In genomic region chr13:43230842-43231241, GRCm38 (mm10) we compare ENCODE assay signal across 13 mouse cellular contexts. TPM values are rescaled to one million over a fixed set of nuclear protein-coding genes. Genes with fewer than 3 reads are reported as not detected.
DNase-seq lines count a peak whose midpoint lies in the region; ATAC-seq lines count a peak whose summit lies in the region.
"Had no signal": no experiment of that assay in that cellular context is flagged by ENCODE, and none has a peak within 500 bp of the region (broad histone marks: within the 10 kb centered on the region; RNA-seq: fewer than 3 reads in every experiment).

No protein-coding gene starts in this region.

- ATAC-seq in embryonic facial prominence, embryonic 12.5 days (ENCODE audit: insufficient number of reproducible peaks, insufficient read depth, low FRiP score, low TSS enrichment): no peak
- ATAC-seq in hindbrain, embryonic 12.5 days (ENCODE audit: low FRiP score): no peak
- ATAC-seq in hindbrain, embryonic 11.5 days (ENCODE audit: low FRiP score): no peak
- ATAC-seq in limb, embryonic 12.5 days (ENCODE audit: insufficient number of reproducible peaks, insufficient read depth, low FRiP score, low TSS enrichment, low read depth): no peak
- no peak for ATAC-seq in megakaryocyte, adult 5-6 weeks (ENCODE audit: poor library complexity, severe bottlenecking)
- ATAC-seq: intestine, postnatal 0 days; midbrain, embryonic 16.5 days had no signal

- no peaks in the 10 kb centered on the region for H3K9me3 ChIP-seq in embryonic facial prominence, embryonic 12.5 days
- H3K9me3 ChIP-seq in embryonic facial prominence, embryonic 10.5 days: no peaks in the 10 kb centered on the region
- no peaks in the 10 kb centered on the region for H3K9me3 ChIP-seq in hindbrain, embryonic 12.5 days (replicated peaks)
- H3K9me3 ChIP-seq in hindbrain, embryonic 11.5 days (ENCODE audit: control insufficient read depth, low read length): no peaks in the 10 kb centered on the region
- no peaks in the 10 kb centered on the region for H3K9me3 ChIP-seq in limb, embryonic 12.5 days
- H3K9me3 ChIP-seq: G1E had no signal

- no peak overlapping the region for H3K4me2 ChIP-seq in embryonic facial prominence, embryonic 12.5 days (replicated peaks)
- no peak overlapping the region for H3K4me2 ChIP-seq in hindbrain, embryonic 12.5 days (replicated peaks)
- no peak overlapping the region for H3K4me2 ChIP-seq in hindbrain, embryonic 11.5 days (replicated peaks; ENCODE audit: low read depth, low read length)
- no peak overlapping the region for H3K4me2 ChIP-seq in limb, embryonic 12.5 days

- H3K4me3 ChIP-seq in embryonic facial prominence, embryonic 12.5 days: no peak overlapping the region
- no peak overlapping the region for H3K4me3 ChIP-seq in embryonic facial prominence, embryonic 10.5 days
- H3K4me3 ChIP-seq in hindbrain, embryonic 12.5 days: no peak overlapping the region
- H3K4me3 ChIP-seq in hindbrain, embryonic 11.5 days (ENCODE audit: low read depth, low read length): no peak overlapping the region
- no peak overlapping the region for H3K4me3 ChIP-seq in brown adipose tissue, adult 24 weeks (ENCODE audit: insufficient read depth, low read depth, low read length)
- H3K4me3 ChIP-seq in limb, embryonic 12.5 days (replicated peaks): no peak overlapping the region

- no peaks in the 10 kb centered on the region for H3K27me3 ChIP-seq in embryonic facial prominence, embryonic 12.5 days
- no peaks in the 10 kb centered on the region for H3K27me3 ChIP-seq in embryonic facial prominence, embryonic 10.5 days (replicated peaks; ENCODE audit: low read depth, poor library complexity, severe bottlenecking)
- no peaks in the 10 kb centered on the region for H3K27me3 ChIP-seq in hindbrain, embryonic 12.5 days
- no peaks in the 10 kb centered on the region for H3K27me3 ChIP-seq in hindbrain, embryonic 11.5 days (ENCODE audit: control insufficient read depth, insufficient read depth, low read length)
- H3K27me3 ChIP-seq in limb, embryonic 12.5 days: no peaks in the 10 kb centered on the region

- H3K27ac ChIP-seq in embryonic facial prominence, embryonic 12.5 days: 0 out of 2 replicates have a peak overlapping the region, but pooled peaks have one; percentile 47
- H3K27ac ChIP-seq in embryonic facial prominence, embryonic 10.5 days (replicated peaks): no peak overlapping the region; the same call in 1 of the 2 replicates
- H3K27ac ChIP-seq in hindbrain, embryonic 12.5 days: 0 out of 2 replicates have a peak overlapping the region, but pooled peaks have one; percentile 44
- H3K27ac ChIP-seq in hindbrain, embryonic 11.5 days (ENCODE audit: low read depth, low read length): no peak overlapping the region
- peak overlapping the region; percentile 83 for H3K27ac ChIP-seq in brown adipose tissue, adult 24 weeks (replicated peaks; ENCODE audit: low read depth, low read length)
- peak overlapping the region; percentile 78 for H3K27ac ChIP-seq in limb, embryonic 12.5 days

- H3K4me1 ChIP-seq in embryonic facial prominence, embryonic 12.5 days: peaks cover 38% of the 10 kb centered on the region
- H3K4me1 ChIP-seq in embryonic facial prominence, embryonic 10.5 days: peaks cover 53% of the 10 kb centered on the region
- H3K4me1 ChIP-seq in hindbrain, embryonic 12.5 days: peaks cover 29% of the 10 kb centered on the region
- H3K4me1 ChIP-seq in hindbrain, embryonic 11.5 days (replicated peaks; ENCODE audit: control insufficient read depth, insufficient read depth, low read length): no peaks in the 10 kb centered on the region
- peaks cover 44% of the 10 kb centered on the region for H3K4me1 ChIP-seq in brown adipose tissue, adult 24 weeks (ENCODE audit: control insufficient read depth, insufficient read depth, insufficient read length, low read length)
- H3K4me1 ChIP-seq in limb, embryonic 12.5 days (replicated peaks): peaks cover 35% of the 10 kb centered on the region

- 77% methylated on average over 4 of the region's 4 CpGs for WGBS in embryonic facial prominence, embryonic 12.5 days
- WGBS in embryonic facial prominence, embryonic 10.5 days: 76% methylated on average over 4 of the region's 4 CpGs
- WGBS in hindbrain, embryonic 12.5 days: 75% methylated on average over 4 of the region's 4 CpGs
- 74% methylated on average over 4 of the region's 4 CpGs for WGBS in hindbrain, embryonic 11.5 days
- 70% methylated on average over 4 of the region's 4 CpGs for WGBS in limb, embryonic 12.5 days

- no peak for DNase-seq in embryonic facial prominence, embryonic 10.5 days (ENCODE audit: low spot score)
- DNase-seq in hindbrain, embryonic 11.5 days (ENCODE audit: low spot score): no peak
- DNase-seq in embryo, embryonic 10 days (ENCODE audit: low spot score): no peak
- DNase-seq: embryo, embryonic 11 days; thymus, adult 2 months had no signal

- H3K36me3 ChIP-seq in embryonic facial prominence, embryonic 12.5 days: no peaks in the 10 kb centered on the region
- no peaks in the 10 kb centered on the region for H3K36me3 ChIP-seq in embryonic facial prominence, embryonic 10.5 days (replicated peaks)
- no peaks in the 10 kb centered on the region for H3K36me3 ChIP-seq in hindbrain, embryonic 12.5 days
- H3K36me3 ChIP-seq in hindbrain, embryonic 11.5 days (ENCODE audit: control insufficient read depth, insufficient read depth, low read length): no peaks in the 10 kb centered on the region
- no peaks in the 10 kb centered on the region for H3K36me3 ChIP-seq in limb, embryonic 12.5 days
- H3K36me3 ChIP-seq: G1E had no signal

- no peak overlapping the region for H3K9ac ChIP-seq in embryonic facial prominence, embryonic 12.5 days
- H3K9ac ChIP-seq in hindbrain, embryonic 12.5 days: no peak overlapping the region
- H3K9ac ChIP-seq in hindbrain, embryonic 11.5 days (ENCODE audit: low read depth, low read length): no peak overlapping the region
- H3K9ac ChIP-seq in limb, embryonic 12.5 days (replicated peaks): no peak overlapping the region

RNA-seq across cellular contexts. Expression of gene Tbc1d7, which starts 59.5 kb away (rescaled TPM):
- polyA plus RNA-seq in embryonic facial prominence, embryonic 12.5 days (2016; fragmentation: Nextera tagmentation; extraction: Ambion mirVana): 59.4 and 63.9 TPM in 2 replicates
- 62.9 and 64.8 TPM in 2 replicates for polyA plus RNA-seq in embryonic facial prominence, embryonic 10.5 days (2016; fragmentation: Nextera tagmentation; extraction: Ambion mirVana)
- polyA plus RNA-seq in hindbrain, embryonic 12.5 days (2016; fragmentation: Nextera tagmentation; extraction: Ambion mirVana): 73.2 and 74.9 TPM in 2 replicates
- 71.3 and 74.8 TPM in 2 replicates for polyA plus RNA-seq in hindbrain, embryonic 11.5 days (2014; fragmentation: Nextera tagmentation; extraction: Ambion mirVana)
- 19.9 and 27.2 TPM in 2 replicates for polyA plus RNA-seq in brown adipose tissue, adult 24 weeks (2012; ENCODE audit: insufficient read depth, insufficient read length, missing spikeins)
- 64.1 and 67.1 TPM in 2 replicates for polyA plus RNA-seq in limb, embryonic 12.5 days (2016; fragmentation: Nextera tagmentation; extraction: Ambion mirVana)
- total RNA-seq in megakaryocyte, adult 5-6 weeks (2015): 6.7 and 10.6 TPM in 2 replicates
- total RNA-seq in megakaryocyte, adult 5-6 weeks (2017): 3.4 and 4.9 TPM in 2 replicates

Comparison
In these comparisons a context has a peak if more than half of its experiments do, and no peak if none do; other contexts are left out.
1. H3K27ac ChIP-seq: peak in embryonic facial prominence, embryonic 12.5 days (single experiment), hindbrain, embryonic 12.5 days (single experiment), brown adipose tissue, adult 24 weeks (single experiment) and limb, embryonic 12.5 days (single experiment); none in embryonic facial prominence, embryonic 10.5 days (single experiment) and hindbrain, embryonic 11.5 days (single experiment).